Mouse (Mus musculus) heart, embryonic 12.5 days (tissue): ENCODE data around the gene Pxn. TPM values are rescaled to one million over a fixed set of nuclear protein-coding genes. Genes with fewer than 3 reads are reported as not detected.

Source experiments
- ATAC-seq: fragments of 200-750 bp; cut with Nextera tagmentation; 2 replicates; pipeline ENCODE4 v1.8.0; 2017; ENCODE audit warnings: moderate TSS enrichment, moderate library complexity; ENCODE audit not compliant: insufficient number of reproducible peaks, low FRiP score
- H3K27ac ChIP-seq: fragments of 300-500 bp; sonication (generic); 2 replicates; pipeline ENCODE4 v1.5.1; 2016; ENCODE audit warnings: mild to moderate bottlenecking, moderate library complexity; ENCODE audit not compliant: poor library complexity, severe bottlenecking
- H3K27me3 ChIP-seq: fragments of 300-500 bp; sonication (generic); replicated peaks from 2 replicates; pipeline ENCODE4 v1.6.1; 2016; ENCODE audit warnings: mild to moderate bottlenecking, moderate library complexity
- H3K36me3 ChIP-seq: fragments of 300-500 bp; sonication (generic); 2 replicates; pipeline ENCODE4 v1.6.1; 2016; ENCODE audit warnings: mild to moderate bottlenecking, moderate library complexity
- H3K4me1 ChIP-seq: fragments of 300-500 bp; sonication (generic); replicated peaks from 2 replicates; pipeline ENCODE4 v1.6.1; 2016; ENCODE audit warnings: mild to moderate bottlenecking
- H3K4me2 ChIP-seq: fragments of 300-500 bp; sonication (generic); 2 replicates; pipeline ENCODE4 v1.6.1; 2016; ENCODE audit warnings: mild to moderate bottlenecking, moderate library complexity
- H3K4me3 ChIP-seq: fragments of 300-500 bp; sonication (generic); 2 replicates; pipeline ENCODE4 v1.5.1; 2016; ENCODE audit warnings: mild to moderate bottlenecking
- H3K9ac ChIP-seq: fragments of 300-500 bp; sonication (generic); 2 replicates; pipeline ENCODE4 v1.6.1; 2016; ENCODE audit warnings: mild to moderate bottlenecking, moderate library complexity
- H3K9me3 ChIP-seq: fragments of 300-500 bp; sonication (generic); replicated peaks from 2 replicates; pipeline ENCODE4 v1.6.1; 2016; ENCODE audit warnings: mild to moderate bottlenecking, moderate library complexity
- WGBS: fragments of 180-500 bp; shearing (Covaris S2); methylation state at CpG from one replicate; pipeline ENCODE4 v1.1.7; 2016; 5-methylcytosine and 5-hydroxymethylcytosine counted together
- polyA plus RNA-seq: library from polyadenylated mRNA; unstranded; fragments of >200 nt; fragmentation: Nextera tagmentation; extraction: Ambion mirVana; gene quantifications from 2 replicates; pipeline ENCODE4 v1.2.1, GENCODE M21; 2016

Gene Pxn
- polyA plus RNA-seq, 1 experiment from 2014 or later: 41.1 TPM

- H3K27ac ChIP-seq: no peak overlapping the region
- no peaks in the 10 kb centered on the region for H3K9me3 ChIP-seq
- H3K9ac ChIP-seq: no peak overlapping the region
- no peak overlapping the region for H3K4me3 ChIP-seq
- no peak for ATAC-seq
- WGBS: 84% methylated on average over 18 of the region's 18 CpGs
- peaks cover 3% of the 10 kb centered on the region; the same call in 1 of the 2 replicates for H3K4me1 ChIP-seq
- no peak overlapping the region for H3K4me2 ChIP-seq
- no peaks in the 10 kb centered on the region for H3K27me3 ChIP-seq
- H3K36me3 ChIP-seq: peaks cover 48% of the 10 kb centered on the region
Observed at GRCm38 (mm10) chr5:115554536-115555291, 48.2 kb downstream of the Pxn start.

GRCm38 (mm10) chr5:115556217-115556616, 49.7 kb downstream of the Pxn start:
- peaks cover 14% of the 10 kb centered on the region for H3K4me1 ChIP-seq
- 9% methylated on average over 8 of the region's 8 CpGs for WGBS
- no peak for ATAC-seq
- H3K9me3 ChIP-seq: no peaks in the 10 kb centered on the region
- H3K4me2 ChIP-seq: no peak overlapping the region
- no peak overlapping the region for H3K9ac ChIP-seq
- peaks cover 46% of the 10 kb centered on the region for H3K36me3 ChIP-seq
- no peak overlapping the region for H3K4me3 ChIP-seq
- no peaks in the 10 kb centered on the region for H3K27me3 ChIP-seq
- no peak overlapping the region; the same call in 1 of the 2 replicates for H3K27ac ChIP-seq

GRCm38 (mm10) chr5:115558182-115558794, 51.8 kb downstream of the Pxn start:
- no peak overlapping the region for H3K4me3 ChIP-seq
- no peak overlapping the region for H3K9ac ChIP-seq
- WGBS: 83% methylated on average over 14 of the region's 14 CpGs
- no peaks in the 10 kb centered on the region for H3K27me3 ChIP-seq
- peaks cover 46% of the 10 kb centered on the region for H3K36me3 ChIP-seq
- no peak for ATAC-seq
- H3K9me3 ChIP-seq: no peaks in the 10 kb centered on the region
- peaks cover 26% of the 10 kb centered on the region for H3K4me1 ChIP-seq
- no peak overlapping the region for H3K4me2 ChIP-seq
- no peak overlapping the region for H3K27ac ChIP-seq

- Histone ChIP-seq H3K4me2 (peak within 1 kb of the TSS; percentile 88), H3K9me3 (no peaks in the 10 kb centered on the region), H3K36me3 (peaks cover 43% of the 10 kb centered on the region), H3K27me3 (no peaks in the 10 kb centered on the region), H3K4me1 (peaks cover 33% of the 10 kb centered on the region), H3K27ac (peak within 1 kb of the TSS; percentile 77), H3K9ac (peak within 1 kb of the TSS; percentile 99), H3K4me3 (peak within 1 kb of the TSS; percentile 91)
- peak; percentile 98 for ATAC-seq
- WGBS: under 1% methylated on average over 76 of the region's 78 CpGs
Observed at GRCm38 (mm10) chr5:115559237-115560101, 53.0 kb downstream of the Pxn start, which contains the start of gene Rplp0. Gene Rplp0, plus strand, starts transcription at chr5:115559467.

GRCm38 (mm10) chr5:115560336-115560905, 53.9 kb downstream of the Pxn start:
- WGBS: 34% methylated on average over 13 of the region's 13 CpGs
- H3K27ac ChIP-seq: no peak overlapping the region
- no peak for ATAC-seq
- no peaks in the 10 kb centered on the region for H3K27me3 ChIP-seq
- H3K4me1 ChIP-seq: peaks cover 38% of the 10 kb centered on the region
- H3K9ac ChIP-seq: peak overlapping the region; percentile 99
- H3K4me3 ChIP-seq: peak overlapping the region; percentile 91
- H3K9me3 ChIP-seq: no peaks in the 10 kb centered on the region
- peak overlapping the region; percentile 88 for H3K4me2 ChIP-seq
- peaks cover 39% of the 10 kb centered on the region for H3K36me3 ChIP-seq

GRCm38 (mm10) chr5:115563771-115564585, 57.5 kb downstream of the Pxn start:
- Histone ChIP-seq H3K4me2 (peak overlapping the region; percentile 77), H3K36me3 (peaks cover 43% of the 10 kb centered on the region), H3K4me3 (no peak overlapping the region), H3K27ac (no peak overlapping the region), H3K9me3 (no peaks in the 10 kb centered on the region), H3K27me3 (no peaks in the 10 kb centered on the region), H3K9ac (no peak overlapping the region), H3K4me1 (peaks cover 60% of the 10 kb centered on the region)
- ATAC-seq: no peak
- WGBS: 41% methylated on average over 5 of the region's 5 CpGs

- Histone ChIP-seq H3K4me3 (peak within 1 kb of the TSS; percentile 87), H3K27ac (peak within 1 kb of the TSS; percentile 61), H3K27me3 (no peaks in the 10 kb centered on the region), H3K9ac (peak within 1 kb of the TSS; percentile 97), H3K4me2 (peak within 1 kb of the TSS; percentile 77), H3K4me1 (peaks cover 69% of the 10 kb centered on the region), H3K9me3 (no peaks in the 10 kb centered on the region), H3K36me3 (peaks cover 43% of the 10 kb centered on the region)
- 3% methylated on average over 55 of the region's 55 CpGs for WGBS
- ATAC-seq: peak; percentile 87
Observed at GRCm38 (mm10) chr5:115564737-115565393, 58.4 kb downstream of the Pxn start, which contains the start of gene Gcn1l1. Gene Gcn1l1, plus strand, starts transcription at chr5:115565254.

- peak overlapping the region; percentile 77 for H3K4me2 ChIP-seq
- H3K9me3 ChIP-seq: no peaks in the 10 kb centered on the region
- peak; percentile 28; the same call in 1 of the 2 replicates for ATAC-seq
- peaks cover 42% of the 10 kb centered on the region for H3K36me3 ChIP-seq
- peaks cover 67% of the 10 kb centered on the region for H3K4me1 ChIP-seq
- WGBS: 0% methylated on average over 37 of the region's 46 CpGs
- no peaks in the 10 kb centered on the region for H3K27me3 ChIP-seq
- H3K4me3 ChIP-seq: peak overlapping the region; percentile 87
- peak overlapping the region; percentile 61 for H3K27ac ChIP-seq
- H3K9ac ChIP-seq: peak overlapping the region; percentile 97
Observed at GRCm38 (mm10) chr5:115565403-115565802, 58.9 kb downstream of the Pxn start.

- Histone ChIP-seq H3K4me1 (peaks cover 65% of the 10 kb centered on the region), H3K27me3 (no peaks in the 10 kb centered on the region), H3K4me3 (no peak overlapping the region), H3K27ac (peak overlapping the region; percentile 34; the same call in 1 of the 2 replicates), H3K4me2 (no peak overlapping the region), H3K36me3 (peaks cover 32% of the 10 kb centered on the region), H3K9ac (peak overlapping the region; percentile 26; the same call in 1 of the 2 replicates), H3K9me3 (no peaks in the 10 kb centered on the region)
- WGBS: 57% methylated on average over 10 of the region's 10 CpGs
- no peak for ATAC-seq
Observed at GRCm38 (mm10) chr5:115568681-115569080, 62.2 kb downstream of the Pxn start.
